Mouse (Mus musculus) neural tube, embryonic 11.5 days (tissue): ENCODE data around the gene Scamp3. TPM values are rescaled to one million over a fixed set of nuclear protein-coding genes. Genes with fewer than 3 reads are reported as not detected.

Source experiments
- ATAC-seq: fragments of 200-750 bp; cut with Nextera tagmentation; 2 replicates; pipeline ENCODE4 v1.8.0; 2017; ENCODE audit warnings: moderate number of reproducible peaks, mild to moderate bottlenecking, moderate TSS enrichment, moderate library complexity; ENCODE audit not compliant: insufficient read depth, low FRiP score, low TSS enrichment
- DNase-seq: peaks from one replicate; pipeline ENCODE4 v3.0.0-alpha.2; 2015; ENCODE audit warnings: low spot score
- H3K27ac ChIP-seq: fragments of 300-500 bp; sonication (generic); 2 replicates; pipeline ENCODE4 v1.5.1; 2014; ENCODE audit warnings: low read depth, mild to moderate bottlenecking, low read length
- H3K27me3 ChIP-seq: fragments of 300-500 bp; sonication (generic); 2 replicates; pipeline ENCODE4 v1.6.1; 2014; ENCODE audit warnings: mild to moderate bottlenecking, low read length, mixed read lengths; ENCODE audit not compliant: control insufficient read depth, insufficient read depth
- H3K36me3 ChIP-seq: fragments of 300-500 bp; sonication (generic); 2 replicates; pipeline ENCODE4 v1.6.1; 2014; ENCODE audit warnings: mild to moderate bottlenecking, low read length, moderate library complexity, mixed read lengths; ENCODE audit not compliant: control insufficient read depth, insufficient read depth
- H3K4me1 ChIP-seq: fragments of 300-500 bp; sonication (generic); 2 replicates; pipeline ENCODE4 v1.6.1; 2014; ENCODE audit warnings: low read length, mixed read lengths; ENCODE audit not compliant: control insufficient read depth, insufficient read depth
- H3K4me2 ChIP-seq: fragments of 300-500 bp; sonication (generic); 2 replicates; pipeline ENCODE4 v1.6.1; 2014; ENCODE audit warnings: low read depth, mild to moderate bottlenecking, moderate library complexity
- H3K4me3 ChIP-seq: fragments of 300-500 bp; sonication (generic); 2 replicates; pipeline ENCODE4 v1.5.1; 2014; ENCODE audit warnings: low read depth, low read length
- H3K9ac ChIP-seq: fragments of 300-500 bp; sonication (generic); 2 replicates; pipeline ENCODE4 v1.6.1; 2014; ENCODE audit warnings: mild to moderate bottlenecking, low read length
- H3K9me3 ChIP-seq: fragments of 300-500 bp; sonication (generic); 2 replicates; pipeline ENCODE4 v1.6.1; 2016; ENCODE audit warnings: low read length; ENCODE audit not compliant: control insufficient read depth
- WGBS: fragments of 180-500 bp; shearing (Covaris S2); extraction: QIAGEN DNeasy Blood & Tissue Kit; methylation state at CpG from one replicate; pipeline ENCODE4 v1.1.7; 2014; 5-methylcytosine and 5-hydroxymethylcytosine counted together
- polyA plus RNA-seq: library from polyadenylated mRNA; unstranded; fragments of >200 nt; fragmentation: Nextera tagmentation; extraction: Ambion mirVana; gene quantifications from 2 replicates; pipeline ENCODE4 v1.2.1, GENCODE M21; 2014

The Scamp3 gene
- polyA plus RNA-seq, 1 experiment from 2014 or later, result 92.8 TPM

- WGBS, result 9% methylated on average over 33 of the region's 33 CpGs
- peak; percentile 93 for ATAC-seq
- peak overlapping the region; percentile 53 for H3K9ac ChIP-seq
- H3K4me1 ChIP-seq, result peaks cover 5% of the 10 kb centered on the region; the same call in 1 of the 2 replicates
- H3K4me3 ChIP-seq, result peak overlapping the region; percentile 32
- no peaks in the 10 kb centered on the region for H3K36me3 ChIP-seq
- DNase-seq, result peak; percentile 95
- peak overlapping the region; percentile 69 for H3K27ac ChIP-seq
- no peaks in the 10 kb centered on the region for H3K9me3 ChIP-seq
- H3K4me2 ChIP-seq, result peak overlapping the region; percentile 54
- no peaks in the 10 kb centered on the region for H3K27me3 ChIP-seq
Measured at GRCm38 (mm10) chr3:89195979-89196877, 19.0 kb downstream of the Scamp3 start.

GRCm38 (mm10) chr3:89199839-89200238 lies 22.6 kb downstream of the Scamp3 start:
- Histone ChIP-seq H3K36me3 (no peaks in the 10 kb centered on the region), H3K27ac (no peak overlapping the region), H3K27me3 (no peaks in the 10 kb centered on the region), H3K4me3 (no peak overlapping the region), H3K4me1 (peaks cover 10% of the 10 kb centered on the region), H3K4me2 (no peak overlapping the region), H3K9ac (no peak overlapping the region), H3K9me3 (no peaks in the 10 kb centered on the region)
- ATAC-seq (no peak), DNase-seq (no peak)
- WGBS, result 80% methylated on average over 3 of the region's 3 CpGs

- H3K9me3 ChIP-seq, result no peaks in the 10 kb centered on the region
- H3K4me1 ChIP-seq, result peaks cover 5% of the 10 kb centered on the region
- DNase-seq, result peak; percentile 87
- H3K27me3 ChIP-seq, result no peaks in the 10 kb centered on the region
- peak within 1 kb of the TSS; percentile 46 for H3K4me3 ChIP-seq
- WGBS, result 27% methylated on average over 13 of the region's 13 CpGs
- H3K27ac ChIP-seq, result no peak within 1 kb of the TSS
- peak within 1 kb of the TSS; percentile 52 for H3K9ac ChIP-seq
- peak; percentile 82; the same call in 1 of the 2 replicates for ATAC-seq
- peaks cover 3% of the 10 kb centered on the region; the same call in 1 of the 2 replicates for H3K36me3 ChIP-seq
- peak within 1 kb of the TSS; percentile 71 for H3K4me2 ChIP-seq
Measured at GRCm38 (mm10) chr3:89202253-89203141, 25.2 kb downstream of the Scamp3 start, which contains the start of gene Gba. Gene Gba, plus strand, starts transcription at chr3:89202928.

GRCm38 (mm10) chr3:89203142-89203514 lies 25.9 kb downstream of the Scamp3 start:
- H3K9ac ChIP-seq, result peak overlapping the region; percentile 52
- peaks cover 8% of the 10 kb centered on the region; the same call in 1 of the 2 replicates for H3K36me3 ChIP-seq
- WGBS, result 44% methylated on average over 5 of the region's 5 CpGs
- no peaks in the 10 kb centered on the region for H3K27me3 ChIP-seq
- peak overlapping the region; percentile 46 for H3K4me3 ChIP-seq
- H3K4me1 ChIP-seq, result peaks cover 5% of the 10 kb centered on the region
- ATAC-seq, result no peak; the same call in 1 of the 2 replicates
- no peak for DNase-seq
- H3K9me3 ChIP-seq, result no peaks in the 10 kb centered on the region
- no peak overlapping the region for H3K27ac ChIP-seq
- peak overlapping the region; percentile 71 for H3K4me2 ChIP-seq

- Histone ChIP-seq H3K9ac (no peak overlapping the region), H3K9me3 (no peaks in the 10 kb centered on the region), H3K27ac (no peak overlapping the region), H3K4me2 (no peak overlapping the region), H3K27me3 (no peaks in the 10 kb centered on the region), H3K36me3 (peaks cover 18% of the 10 kb centered on the region), H3K4me3 (no peak overlapping the region), H3K4me1 (peaks cover 5% of the 10 kb centered on the region)
- DNase-seq (no peak), ATAC-seq (no peak)
- 91% methylated on average over 7 of the region's 7 CpGs for WGBS
Measured at GRCm38 (mm10) chr3:89206079-89206478, 28.8 kb downstream of the Scamp3 start.

GRCm38 (mm10) chr3:89206695-89207094 lies 29.4 kb downstream of the Scamp3 start:
- H3K4me3 ChIP-seq, result no peak overlapping the region
- H3K4me1 ChIP-seq, result peaks cover 5% of the 10 kb centered on the region
- ATAC-seq (no peak), DNase-seq (no peak)
- no peaks in the 10 kb centered on the region for H3K27me3 ChIP-seq
- no peak overlapping the region for H3K27ac ChIP-seq
- peaks cover 18% of the 10 kb centered on the region for H3K36me3 ChIP-seq
- no peaks in the 10 kb centered on the region for H3K9me3 ChIP-seq
- H3K4me2 ChIP-seq, result no peak overlapping the region
- 96% methylated on average over 2 of the region's 2 CpGs for WGBS
- no peak overlapping the region for H3K9ac ChIP-seq

GRCm38 (mm10) chr3:89208075-89208657 lies 30.9 kb downstream of the Scamp3 start:
- Histone ChIP-seq H3K9ac (no peak overlapping the region), H3K4me1 (peaks cover 11% of the 10 kb centered on the region), H3K4me2 (no peak overlapping the region), H3K27me3 (no peaks in the 10 kb centered on the region), H3K4me3 (no peak overlapping the region), H3K36me3 (peaks cover 18% of the 10 kb centered on the region), H3K27ac (no peak overlapping the region), H3K9me3 (no peaks in the 10 kb centered on the region)
- no peak for ATAC-seq
- WGBS, result 91% methylated on average over 13 of the region's 13 CpGs
- DNase-seq, result no peak

- DNase-seq (no peak), ATAC-seq (no peak)
- Histone ChIP-seq H3K27ac (no peak overlapping the region), H3K9me3 (no peaks in the 10 kb centered on the region), H3K36me3 (peaks cover 18% of the 10 kb centered on the region), H3K4me1 (peaks cover 8% of the 10 kb centered on the region; the same call in 1 of the 2 replicates), H3K27me3 (no peaks in the 10 kb centered on the region), H3K4me3 (no peak overlapping the region), H3K9ac (no peak overlapping the region), H3K4me2 (no peak overlapping the region)
- 85% methylated on average over 6 of the region's 6 CpGs for WGBS
Measured at GRCm38 (mm10) chr3:89208736-89209135, 31.5 kb downstream of the Scamp3 start.
